Mouse (Mus musculus) forebrain, embryonic 11.5 days (tissue): ENCODE measurements around the gene Agbl4. TPM values are rescaled to one million over a fixed set of nuclear protein-coding genes. Genes with fewer than 3 reads are reported as not detected.

Experiments
- ATAC-seq: fragments of 200-750 bp; cut with Nextera tagmentation; replicated peaks from 2 replicates; pipeline ENCODE4 v1.8.0; 2017; ENCODE audit warnings: moderate TSS enrichment; ENCODE audit not compliant: low FRiP score
- DNase-seq: peaks from one replicate; pipeline ENCODE4 v3.0.0-alpha.2; 2017; ENCODE audit warnings: low spot score
- H3K27ac ChIP-seq: fragments of 300-500 bp; sonication (generic); 2 replicates; pipeline ENCODE4 v1.5.1; 2014; ENCODE audit warnings: low read depth, low read length
- H3K27me3 ChIP-seq: fragments of 300-500 bp; sonication (generic); 2 replicates; pipeline ENCODE4 v1.6.1; 2014; ENCODE audit warnings: mild to moderate bottlenecking, low read length, mixed read lengths; ENCODE audit not compliant: control insufficient read depth, insufficient read depth
- H3K36me3 ChIP-seq: fragments of 300-500 bp; sonication (generic); 2 replicates; pipeline ENCODE4 v1.6.1; 2014; ENCODE audit warnings: mild to moderate bottlenecking, low read length, moderate library complexity, mixed read lengths; ENCODE audit not compliant: control insufficient read depth, insufficient read depth
- H3K4me1 ChIP-seq: fragments of 300-500 bp; sonication (generic); replicated peaks from 2 replicates; pipeline ENCODE4 v1.6.1; 2014; ENCODE audit warnings: low read length, mixed read lengths; ENCODE audit not compliant: control insufficient read depth, insufficient read depth
- H3K4me2 ChIP-seq: fragments of 300-500 bp; sonication (generic); 2 replicates; pipeline ENCODE4 v1.6.1; 2014; ENCODE audit warnings: low read depth, mild to moderate bottlenecking, low read length, moderate library complexity, mixed read lengths; ENCODE audit not compliant: severe bottlenecking
- H3K4me3 ChIP-seq: fragments of 300-500 bp; sonication (generic); 2 replicates; pipeline ENCODE4 v1.5.1; 2014; ENCODE audit warnings: low read depth, low read length
- H3K9ac ChIP-seq: fragments of 300-500 bp; sonication (generic); 2 replicates; pipeline ENCODE4 v1.6.1; 2014; ENCODE audit warnings: low read length
- H3K9me3 ChIP-seq: fragments of 300-500 bp; sonication (generic); 2 replicates; pipeline ENCODE4 v1.6.1; 2016; ENCODE audit warnings: low read length, mixed read lengths; ENCODE audit not compliant: control insufficient read depth
- WGBS: fragments of 180-500 bp; shearing (Covaris S2); extraction: QIAGEN DNeasy Blood & Tissue Kit; methylation state at CpG from one replicate; pipeline ENCODE4 v1.1.7; 2014; 5-methylcytosine and 5-hydroxymethylcytosine counted together
- polyA plus RNA-seq: library from polyadenylated mRNA; unstranded; fragments of >200 nt; fragmentation: Nextera tagmentation; extraction: Ambion mirVana; gene quantifications from 2 replicates; pipeline ENCODE4 v1.2.1, GENCODE M21; 2014

Agbl4 gene
- polyA plus RNA-seq, 1 experiment from 2014 or later = 1.1 TPM

GRCm38 (mm10) chr4:111588211-111588610 is 1190.8 kb downstream of the Agbl4 start:
- Histone ChIP-seq H3K9ac (no peak overlapping the region), H3K27me3 (no peaks in the 10 kb centered on the region)
- 86% methylated on average over 1 of the region's 1 CpGs for WGBS

DNA sequence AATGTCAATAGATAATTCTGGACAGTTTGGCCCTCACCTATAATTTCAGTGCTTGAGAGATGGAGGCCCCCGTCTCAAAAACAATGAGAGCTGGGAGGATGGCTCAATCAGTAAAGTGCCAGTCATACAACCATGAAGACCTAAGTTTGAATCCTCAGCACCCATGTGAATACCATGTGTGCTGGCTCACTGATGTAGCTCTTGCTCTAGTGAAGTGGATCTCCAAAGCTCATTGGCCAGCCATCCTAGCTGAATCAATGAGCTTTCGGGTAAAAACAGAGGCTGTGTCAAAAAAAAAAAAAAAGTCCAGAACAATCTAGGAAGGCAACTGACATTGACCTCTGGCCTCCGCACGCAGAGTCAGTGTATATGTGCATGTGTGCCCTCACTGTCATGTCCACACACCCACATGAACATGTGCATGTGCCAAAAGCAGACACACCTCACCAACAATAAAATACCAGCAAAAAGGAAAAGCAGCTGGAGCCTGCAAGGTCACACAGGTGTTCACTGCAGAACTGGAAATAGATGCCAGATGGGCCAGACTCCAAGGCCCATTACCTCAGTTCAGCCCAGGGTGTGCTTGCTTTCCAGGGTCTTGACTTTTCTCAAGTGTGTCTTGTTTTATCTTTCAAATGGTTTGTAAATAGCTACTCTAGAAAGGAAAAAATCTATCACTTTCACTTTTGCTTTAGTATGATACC is 1192.2 kb downstream of the Agbl4 start:
- no peaks in the 10 kb centered on the region for H3K4me1 ChIP-seq
- ATAC-seq = no peak
- no peaks in the 10 kb centered on the region for H3K9me3 ChIP-seq
- H3K9ac ChIP-seq = no peak overlapping the region
- H3K4me3 ChIP-seq = no peak overlapping the region
- DNase-seq = no peak
- no peak overlapping the region for H3K27ac ChIP-seq
- no peaks in the 10 kb centered on the region for H3K36me3 ChIP-seq
- H3K4me2 ChIP-seq = no peak overlapping the region
- H3K27me3 ChIP-seq = no peaks in the 10 kb centered on the region
- 90% methylated on average over 4 of the region's 4 CpGs for WGBS

More at GRCm38 (mm10) chr4:111588211-111588610, 1190.8 kb downstream of the Agbl4 start:
- no peak for DNase-seq
- Histone ChIP-seq H3K27ac (no peak overlapping the region), H3K4me3 (no peak overlapping the region), H3K36me3 (no peaks in the 10 kb centered on the region), H3K9me3 (no peaks in the 10 kb centered on the region), H3K4me2 (no peak overlapping the region), H3K4me1 (no peaks in the 10 kb centered on the region; the same call in 1 of the 2 replicates)
- ATAC-seq = no peak

DNA sequence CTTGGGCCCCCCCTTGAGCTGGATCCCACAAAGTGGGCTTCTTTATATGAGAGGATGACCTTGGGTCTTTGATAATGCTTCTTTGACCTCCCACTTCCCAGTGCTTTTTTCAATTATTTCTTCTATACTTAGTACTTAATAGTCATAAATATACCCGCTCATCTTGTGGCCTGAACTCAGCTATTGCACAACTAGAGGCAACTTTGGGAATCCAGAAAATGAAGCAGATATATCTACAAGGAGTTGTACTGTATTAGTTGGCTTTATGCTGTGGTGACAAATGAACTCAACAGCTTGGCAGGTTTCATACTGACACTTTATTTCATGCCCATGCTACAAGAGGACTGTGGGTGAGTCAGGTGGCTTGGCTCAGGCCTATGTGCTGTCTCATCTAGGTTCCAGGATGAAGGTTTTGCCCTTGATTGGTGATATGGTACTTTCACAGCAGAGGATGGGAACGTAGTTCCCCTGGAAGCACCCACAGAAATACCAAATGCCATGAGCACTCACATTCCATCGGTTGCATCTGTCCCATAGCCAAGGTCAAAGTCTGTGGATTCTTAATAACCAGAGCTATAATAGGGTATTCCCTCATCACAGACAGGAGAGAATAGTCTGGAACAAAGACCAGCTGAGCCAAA is 1197.3 kb downstream of the Agbl4 start:
- Histone ChIP-seq H3K36me3 (no peaks in the 10 kb centered on the region), H3K4me1 (no peaks in the 10 kb centered on the region), H3K4me2 (no peak overlapping the region), H3K4me3 (no peak overlapping the region), H3K27me3 (no peaks in the 10 kb centered on the region), H3K27ac (no peak overlapping the region), H3K9ac (no peak overlapping the region), H3K9me3 (no peaks in the 10 kb centered on the region)
- WGBS = 88% methylated on average over 3 of the region's 3 CpGs
- no peak for DNase-seq
- no peak for ATAC-seq

GRCm38 (mm10) chr4:111597249-111597661 is 1199.8 kb downstream of the Agbl4 start:
- no peak overlapping the region for H3K4me2 ChIP-seq
- DNase-seq = no peak
- no peak overlapping the region for H3K27ac ChIP-seq
- WGBS = 93% methylated on average over 2 of the region's 2 CpGs
- H3K27me3 ChIP-seq = no peaks in the 10 kb centered on the region
- no peak overlapping the region for H3K9ac ChIP-seq
- H3K4me3 ChIP-seq = no peak overlapping the region
- H3K9me3 ChIP-seq = no peaks in the 10 kb centered on the region
- H3K4me1 ChIP-seq = no peaks in the 10 kb centered on the region
- ATAC-seq = no peak
- H3K36me3 ChIP-seq = no peaks in the 10 kb centered on the region

DNA sequence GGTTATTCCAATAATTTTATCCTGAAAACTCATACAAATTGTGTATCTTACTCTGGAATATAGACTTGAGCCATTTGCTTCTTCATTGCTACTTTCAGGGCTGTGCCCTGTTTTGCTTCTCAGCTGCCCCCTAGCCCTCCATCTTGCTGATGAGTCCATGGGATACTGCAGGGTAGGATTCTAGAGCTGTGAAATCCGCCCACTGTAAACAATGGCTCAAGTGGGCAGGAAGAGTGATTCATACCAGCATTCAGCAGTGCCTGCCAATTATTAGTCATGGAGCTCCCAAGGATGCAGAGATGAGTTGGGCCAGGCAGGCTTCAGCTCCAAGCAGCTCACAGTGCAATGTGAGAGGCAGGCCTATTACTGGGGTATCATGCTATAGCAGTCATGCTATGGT is 1200.5 kb downstream of the Agbl4 start:
- 83% methylated on average over 1 of the region's 1 CpGs for WGBS
- H3K4me3 ChIP-seq = no peak overlapping the region
- no peaks in the 10 kb centered on the region for H3K36me3 ChIP-seq
- no peaks in the 10 kb centered on the region for H3K4me1 ChIP-seq
- no peak for DNase-seq
- H3K27me3 ChIP-seq = no peaks in the 10 kb centered on the region
- no peak overlapping the region for H3K4me2 ChIP-seq
- no peak for ATAC-seq
- H3K9me3 ChIP-seq = no peaks in the 10 kb centered on the region
- no peak overlapping the region for H3K9ac ChIP-seq
- H3K27ac ChIP-seq = no peak overlapping the region

DNA sequence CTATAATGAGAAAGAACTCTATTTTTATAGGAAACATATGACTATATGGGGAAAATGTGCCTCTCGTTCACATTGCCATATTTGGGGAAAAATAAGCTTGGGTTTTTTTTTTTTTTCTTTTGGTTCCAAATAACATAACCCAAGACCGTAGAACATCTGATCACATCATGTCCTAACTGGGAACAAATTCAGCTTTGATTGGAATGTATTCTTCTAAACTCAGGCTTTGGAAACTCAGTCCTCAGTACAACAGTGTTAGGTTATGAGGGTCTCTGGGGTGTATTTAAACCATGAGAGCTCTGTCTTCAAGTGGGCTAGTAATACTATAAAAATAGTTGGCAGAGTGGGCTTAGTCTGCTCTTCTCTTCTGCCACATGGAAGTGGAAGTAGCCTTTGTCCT is 1205.7 kb downstream of the Agbl4 start:
- Histone ChIP-seq H3K27me3 (no peaks in the 10 kb centered on the region), H3K4me1 (no peaks in the 10 kb centered on the region), H3K4me2 (no peak overlapping the region), H3K4me3 (no peak overlapping the region), H3K27ac (no peak overlapping the region), H3K36me3 (no peaks in the 10 kb centered on the region), H3K9me3 (no peaks in the 10 kb centered on the region), H3K9ac (no peak overlapping the region)
- 95% methylated on average over 2 of the region's 2 CpGs for WGBS
- ATAC-seq (no peak), DNase-seq (no peak)

GRCm38 (mm10) chr4:111607826-111608500 is 1210.5 kb downstream of the Agbl4 start:
- Histone ChIP-seq H3K27me3 (no peaks in the 10 kb centered on the region), H3K4me2 (no peak overlapping the region), H3K9me3 (no peaks in the 10 kb centered on the region), H3K36me3 (no peaks in the 10 kb centered on the region), H3K4me1 (no peaks in the 10 kb centered on the region), H3K9ac (no peak overlapping the region), H3K27ac (no peak overlapping the region), H3K4me3 (no peak overlapping the region)
- ATAC-seq (no peak), DNase-seq (no peak)
- WGBS = 84% methylated on average over 8 of the region's 8 CpGs

- no peaks in the 10 kb centered on the region for H3K36me3 ChIP-seq
- no peak overlapping the region for H3K9ac ChIP-seq
- H3K27me3 ChIP-seq = no peaks in the 10 kb centered on the region
- DNase-seq (no peak), ATAC-seq (no peak)
- H3K4me1 ChIP-seq = no peaks in the 10 kb centered on the region
- no peaks in the 10 kb centered on the region for H3K9me3 ChIP-seq
- H3K4me2 ChIP-seq = no peak overlapping the region
- H3K27ac ChIP-seq = no peak overlapping the region
- H3K4me3 ChIP-seq = no peak overlapping the region
- 47% methylated on average over 2 of the region's 2 CpGs for WGBS
Measured at GRCm38 (mm10) chr4:111621865-111622264, 1224.4 kb downstream of the Agbl4 start.
